Mouse (Mus musculus) embryonic facial prominence, embryonic 13.5 days (tissue): ENCODE measurements at regions not wholly inside any gene's neighbourhood (a gene's known extent, or its start where the extent isn't known, plus 50 kb on each side); places are given as distances from the start of the nearest gene placed in this dataset.

Experiments
- ATAC-seq: fragments of 200-750 bp; cut with Nextera tagmentation; 2 replicates; pipeline ENCODE4 v1.8.0; 2017; ENCODE audit warnings: low read depth; ENCODE audit not compliant: insufficient number of reproducible peaks, insufficient read depth, low FRiP score, low TSS enrichment
- H3K27ac ChIP-seq: fragments of 300-500 bp; sonication (generic); 2 replicates; pipeline ENCODE4 v1.5.1; 2015; ENCODE audit warnings: moderate library complexity, mild to moderate bottlenecking, inconsistent platforms
- H3K27me3 ChIP-seq: fragments of 300-500 bp; sonication (generic); 2 replicates; pipeline ENCODE4 v1.6.1; 2015; ENCODE audit warnings: mild to moderate bottlenecking, inconsistent platforms
- H3K36me3 ChIP-seq: fragments of 300-500 bp; sonication (generic); 2 replicates; pipeline ENCODE4 v1.6.1; 2015; ENCODE audit warnings: mild to moderate bottlenecking, inconsistent platforms
- H3K4me1 ChIP-seq: fragments of 300-500 bp; sonication (generic); 2 replicates; pipeline ENCODE4 v1.6.1; 2015; ENCODE audit warnings: inconsistent platforms
- H3K4me2 ChIP-seq: fragments of 300-500 bp; sonication (generic); 2 replicates; pipeline ENCODE4 v1.6.1; 2015; ENCODE audit warnings: moderate library complexity, mild to moderate bottlenecking, inconsistent platforms
- H3K4me3 ChIP-seq: fragments of 300-500 bp; sonication (generic); 2 replicates; pipeline ENCODE4 v1.5.1; 2015; ENCODE audit warnings: mild to moderate bottlenecking, inconsistent platforms
- H3K9ac ChIP-seq: fragments of 300-500 bp; sonication (generic); 2 replicates; pipeline ENCODE4 v1.6.1; 2015; ENCODE audit warnings: mild to moderate bottlenecking, inconsistent platforms
- H3K9me3 ChIP-seq: fragments of 300-500 bp; sonication (generic); 2 replicates; pipeline ENCODE4 v1.6.1; 2016; ENCODE audit warnings: inconsistent platforms
- WGBS: fragments of 180-500 bp; shearing (Covaris S2); methylation state at CpG from one replicate; pipeline ENCODE4 v1.1.7; 2015; ENCODE audit warnings: mixed read lengths; 5-methylcytosine and 5-hydroxymethylcytosine counted together

DNA sequence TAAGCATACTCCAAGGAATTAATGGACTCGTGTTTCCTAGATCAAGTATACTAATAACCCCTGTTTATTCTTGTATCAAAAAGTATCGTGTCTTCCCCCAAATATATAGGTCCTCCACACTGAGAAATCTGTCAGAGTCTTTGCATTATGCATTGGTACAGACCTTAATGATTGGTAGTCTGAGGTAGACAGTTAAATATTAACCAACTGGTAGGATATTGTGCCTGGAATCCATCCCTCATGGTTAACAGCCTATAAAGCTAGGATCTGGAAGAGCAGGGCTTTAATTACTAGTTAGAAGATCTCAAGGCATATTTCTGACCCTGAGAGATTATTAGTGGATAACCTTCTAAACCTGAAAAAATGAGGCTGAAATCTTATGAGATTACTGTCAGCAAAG, 153.6 kb upstream of the Fam98a start:
- H3K9ac ChIP-seq: no peak overlapping the region
- no peaks in the 10 kb centered on the region for H3K9me3 ChIP-seq
- no peak overlapping the region for H3K27ac ChIP-seq
- no peaks in the 10 kb centered on the region for H3K36me3 ChIP-seq
- no peak overlapping the region for H3K4me3 ChIP-seq
- 82% methylated on average over 2 of the region's 2 CpGs for whole genome bisulfite sequencing
- H3K4me1 ChIP-seq: no peaks in the 10 kb centered on the region
- no peak overlapping the region for H3K4me2 ChIP-seq
- H3K27me3 ChIP-seq: no peaks in the 10 kb centered on the region
- ATAC-seq: no peak

DNA sequence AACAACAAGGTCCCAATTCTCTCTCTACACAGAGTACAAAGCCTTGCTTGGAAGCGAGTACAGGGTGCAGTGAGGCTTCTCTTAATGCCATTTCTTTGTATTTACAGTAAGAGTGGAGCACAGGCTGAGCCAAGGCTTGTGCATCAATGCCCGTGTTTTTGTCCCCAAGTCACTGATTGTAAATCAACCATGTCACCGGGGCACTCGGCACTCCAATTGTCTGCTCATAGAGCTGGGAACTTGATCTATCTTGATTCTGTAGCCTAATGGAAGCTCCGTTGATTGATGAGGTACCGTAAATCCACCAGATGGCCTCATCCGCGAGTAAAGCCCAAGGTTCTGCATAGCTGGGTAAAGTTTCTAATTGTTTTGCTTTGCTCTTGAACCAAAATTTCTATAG, 152.1 kb upstream of the Fam98a start:
- H3K4me2 ChIP-seq: no peak overlapping the region
- H3K4me3 ChIP-seq: no peak overlapping the region
- no peaks in the 10 kb centered on the region for H3K36me3 ChIP-seq
- H3K9me3 ChIP-seq: no peaks in the 10 kb centered on the region
- no peaks in the 10 kb centered on the region for H3K4me1 ChIP-seq
- WGBS: 70% methylated on average over 8 of the region's 8 CpGs
- H3K9ac ChIP-seq: no peak overlapping the region
- no peaks in the 10 kb centered on the region for H3K27me3 ChIP-seq
- ATAC-seq: no peak
- H3K27ac ChIP-seq: no peak overlapping the region

DNA sequence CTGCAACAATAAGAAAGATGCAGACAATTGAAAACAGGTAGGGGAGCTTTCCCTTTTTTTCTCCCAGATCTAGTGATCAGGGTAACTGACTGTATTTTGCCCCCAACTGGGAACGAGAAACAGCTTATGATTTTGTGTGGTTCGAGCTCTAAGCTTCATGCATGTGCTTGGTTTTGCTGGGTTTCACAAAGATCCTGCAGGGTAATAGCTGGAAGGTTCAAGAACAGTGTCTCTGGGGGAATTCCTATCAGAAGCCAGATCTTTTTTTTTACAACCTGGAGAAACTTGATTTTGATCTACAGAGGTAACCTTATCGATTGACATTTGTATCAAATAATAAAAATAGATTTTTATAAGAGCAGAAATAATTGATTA, 145.0 kb upstream of the Fam98a start:
- H3K4me3 ChIP-seq: no peak overlapping the region
- H3K4me2 ChIP-seq: no peak overlapping the region
- no peaks in the 10 kb centered on the region for H3K4me1 ChIP-seq
- H3K9ac ChIP-seq: no peak overlapping the region
- H3K36me3 ChIP-seq: no peaks in the 10 kb centered on the region
- no peaks in the 10 kb centered on the region for H3K27me3 ChIP-seq
- H3K9me3 ChIP-seq: no peaks in the 10 kb centered on the region
- no peak overlapping the region for H3K27ac ChIP-seq
- ATAC-seq: no peak
- WGBS: 69% methylated on average over 3 of the region's 3 CpGs

DNA sequence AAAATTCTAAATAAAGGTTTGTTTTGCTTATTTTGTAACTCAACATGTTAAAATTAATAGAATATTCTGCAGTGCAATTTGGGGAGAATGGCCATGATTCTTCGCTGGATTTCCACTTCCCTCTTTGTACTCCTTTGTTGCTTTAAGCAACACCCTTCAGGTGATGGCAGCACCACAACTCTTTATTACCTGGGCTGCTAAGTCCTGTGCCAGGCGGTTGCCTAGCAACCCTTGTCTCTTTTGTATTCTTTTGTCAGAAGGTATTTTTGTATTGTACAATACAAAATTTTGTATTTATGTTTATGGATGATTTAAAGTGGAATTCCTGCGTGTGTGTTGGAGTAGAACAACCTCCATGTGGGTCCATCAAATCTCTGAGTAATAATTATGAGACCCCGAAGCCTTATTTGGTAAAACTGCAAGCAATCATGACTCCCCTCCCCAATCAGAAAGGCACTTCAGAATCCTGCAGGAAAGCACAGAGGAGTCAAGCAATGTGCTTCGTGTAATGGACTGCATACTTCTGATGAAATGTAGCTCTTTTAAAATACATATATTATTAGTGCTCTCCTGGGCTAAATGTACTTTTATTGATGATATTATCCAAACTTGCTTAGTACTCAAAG, 144.5 kb upstream of the Fam98a start:
- H3K4me1 ChIP-seq: no peaks in the 10 kb centered on the region
- no peaks in the 10 kb centered on the region for H3K27me3 ChIP-seq
- H3K9ac ChIP-seq: no peak overlapping the region
- H3K4me2 ChIP-seq: no peak overlapping the region
- no peaks in the 10 kb centered on the region for H3K9me3 ChIP-seq
- no peaks in the 10 kb centered on the region for H3K36me3 ChIP-seq
- no peak overlapping the region for H3K27ac ChIP-seq
- WGBS: 68% methylated on average over 5 of the region's 5 CpGs
- no peak overlapping the region for H3K4me3 ChIP-seq
- ATAC-seq: no peak

- no peak for ATAC-seq
- Histone ChIP-seq H3K27ac (no peak overlapping the region), H3K4me3 (no peak overlapping the region), H3K4me1 (no peaks in the 10 kb centered on the region), H3K9ac (no peak overlapping the region), H3K9me3 (no peaks in the 10 kb centered on the region; the same call in 1 of the 2 replicates), H3K27me3 (no peaks in the 10 kb centered on the region), H3K4me2 (no peak overlapping the region), H3K36me3 (no peaks in the 10 kb centered on the region)
Observed at GRCm38 (mm10) chr17:75685927-75686326, 134.2 kb upstream of the Fam98a start.

DNA sequence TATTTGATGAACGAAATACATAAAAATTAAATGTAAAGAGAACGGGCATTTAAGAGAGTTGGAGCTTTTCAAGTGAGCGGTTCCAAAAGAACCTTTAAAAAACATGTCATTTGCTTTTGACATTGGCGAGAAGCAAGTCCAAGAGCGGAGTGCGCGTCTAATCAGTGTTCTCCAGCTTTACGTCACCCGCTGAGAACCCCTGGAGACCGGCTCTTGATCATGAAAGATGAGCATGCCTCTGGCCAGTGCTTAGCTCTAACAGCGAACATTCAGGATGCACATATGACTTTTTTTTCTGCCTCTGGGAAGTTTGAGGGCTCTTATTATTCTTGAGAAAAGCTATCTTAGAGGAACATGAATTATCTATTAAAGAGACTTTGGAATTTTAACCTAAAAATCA, 95.2 kb upstream of the Fam98a start:
- 80% methylated on average over 11 of the region's 11 CpGs for WGBS
- H3K27ac ChIP-seq: no peak overlapping the region
- ATAC-seq: no peak
- no peaks in the 10 kb centered on the region for H3K27me3 ChIP-seq
- H3K4me2 ChIP-seq: no peak overlapping the region
- H3K36me3 ChIP-seq: no peaks in the 10 kb centered on the region
- H3K9ac ChIP-seq: no peak overlapping the region
- H3K4me1 ChIP-seq: no peaks in the 10 kb centered on the region
- no peak overlapping the region for H3K4me3 ChIP-seq
- H3K9me3 ChIP-seq: no peaks in the 10 kb centered on the region

GRCm38 (mm10) chr17:75644698-75645097, 93.0 kb upstream of the Fam98a start:
- Histone ChIP-seq H3K4me3 (no peak overlapping the region), H3K27me3 (no peaks in the 10 kb centered on the region), H3K9me3 (no peaks in the 10 kb centered on the region), H3K4me1 (no peaks in the 10 kb centered on the region), H3K9ac (no peak overlapping the region), H3K27ac (no peak overlapping the region), H3K36me3 (no peaks in the 10 kb centered on the region), H3K4me2 (no peak overlapping the region)
- ATAC-seq: no peak
- WGBS: 81% methylated on average over 5 of the region's 5 CpGs

GRCm38 (mm10) chr17:75642311-75642710, 90.6 kb upstream of the Fam98a start:
- Histone ChIP-seq H3K27ac (no peak overlapping the region), H3K27me3 (no peaks in the 10 kb centered on the region), H3K9me3 (no peaks in the 10 kb centered on the region), H3K9ac (no peak overlapping the region), H3K36me3 (no peaks in the 10 kb centered on the region), H3K4me3 (no peak overlapping the region), H3K4me1 (no peaks in the 10 kb centered on the region), H3K4me2 (no peak overlapping the region)
- WGBS: 82% methylated on average over 3 of the region's 3 CpGs
- ATAC-seq: no peak

DNA sequence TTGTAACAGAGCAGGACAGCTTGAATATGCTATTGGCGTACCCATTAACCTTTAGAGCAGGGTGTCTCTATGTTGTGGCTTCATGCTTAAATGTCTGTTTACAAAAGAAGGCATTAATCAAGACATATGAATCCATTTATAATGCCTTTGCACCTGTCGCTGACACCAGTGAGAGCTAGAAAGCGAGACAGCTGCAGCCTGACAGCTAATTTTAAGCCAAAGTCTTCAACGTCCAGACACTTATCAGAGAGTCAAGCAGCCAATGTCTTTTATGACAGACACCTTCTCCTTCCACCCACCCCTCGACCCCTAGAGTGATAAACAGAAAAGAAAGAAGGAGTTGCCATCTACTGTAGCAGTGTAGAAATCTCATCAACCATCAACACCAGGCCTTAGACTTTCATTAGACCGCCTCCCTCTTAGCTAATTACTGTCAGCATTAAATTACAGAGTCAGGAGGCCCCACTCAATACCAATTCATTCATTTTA, 89.3 kb upstream of the Fam98a start:
- Histone ChIP-seq H3K4me2 (no peak overlapping the region), H3K4me1 (no peaks in the 10 kb centered on the region), H3K4me3 (no peak overlapping the region), H3K36me3 (no peaks in the 10 kb centered on the region), H3K27ac (no peak overlapping the region), H3K27me3 (no peaks in the 10 kb centered on the region), H3K9me3 (no peaks in the 10 kb centered on the region), H3K9ac (no peak overlapping the region)
- WGBS: 65% methylated on average over 6 of the region's 6 CpGs
- no peak for ATAC-seq

DNA sequence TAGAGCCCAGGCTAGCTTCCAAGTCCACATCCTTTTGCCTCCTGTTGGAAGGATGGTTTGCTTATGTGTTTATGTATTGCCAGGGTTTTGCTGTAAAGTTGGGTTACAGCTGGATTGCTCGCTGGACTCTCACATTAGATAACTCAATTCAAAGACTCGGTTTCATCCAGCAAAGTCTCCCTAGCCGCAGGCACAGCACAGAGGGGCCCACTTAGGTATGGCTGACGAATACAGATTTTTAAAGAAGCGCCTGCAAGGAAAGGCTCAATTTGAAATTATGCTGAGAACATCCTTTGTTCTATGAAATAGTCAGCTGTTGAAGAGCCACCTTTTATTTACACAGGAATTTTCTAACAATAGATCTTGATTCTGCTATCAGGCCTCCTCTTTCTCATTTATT, 88.8 kb upstream of the Fam98a start:
- no peaks in the 10 kb centered on the region for H3K9me3 ChIP-seq
- no peak overlapping the region for H3K4me3 ChIP-seq
- H3K27me3 ChIP-seq: no peaks in the 10 kb centered on the region
- no peaks in the 10 kb centered on the region for H3K36me3 ChIP-seq
- no peak overlapping the region for H3K27ac ChIP-seq
- no peaks in the 10 kb centered on the region for H3K4me1 ChIP-seq
- no peak overlapping the region for H3K9ac ChIP-seq
- WGBS: 81% methylated on average over 5 of the region's 5 CpGs
- no peak overlapping the region for H3K4me2 ChIP-seq
- no peak for ATAC-seq

DNA sequence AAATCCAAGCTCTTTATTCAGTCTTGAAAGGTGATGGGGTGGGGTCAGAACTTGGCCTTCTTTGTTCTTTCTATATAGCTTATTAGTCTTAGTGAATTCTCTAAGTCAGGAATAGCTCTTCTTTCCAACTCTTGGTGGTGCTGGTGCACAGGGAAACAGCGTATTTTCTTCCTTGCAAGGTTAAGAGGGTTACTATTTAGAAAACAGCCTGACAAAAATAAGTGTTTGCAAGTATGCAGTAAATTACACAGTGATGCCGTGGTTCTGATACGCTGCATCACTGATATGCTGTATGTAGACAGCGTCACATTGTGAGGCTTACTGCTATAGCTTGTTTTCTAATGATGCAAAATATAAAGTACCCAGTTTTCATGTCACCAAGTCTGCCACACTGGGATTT, 78.1 kb upstream of the Fam98a start:
- Histone ChIP-seq H3K27me3 (no peaks in the 10 kb centered on the region), H3K4me3 (no peak overlapping the region), H3K36me3 (no peaks in the 10 kb centered on the region), H3K9ac (no peak overlapping the region), H3K4me1 (no peaks in the 10 kb centered on the region), H3K27ac (no peak overlapping the region), H3K4me2 (no peak overlapping the region), H3K9me3 (no peaks in the 10 kb centered on the region)
- ATAC-seq: no peak
- WGBS: 83% methylated on average over 4 of the region's 4 CpGs

- no peaks in the 10 kb centered on the region for H3K27me3 ChIP-seq
- no peaks in the 10 kb centered on the region for H3K4me1 ChIP-seq
- H3K4me3 ChIP-seq: no peak overlapping the region
- H3K9me3 ChIP-seq: no peaks in the 10 kb centered on the region
- no peak overlapping the region for H3K27ac ChIP-seq
- no peaks in the 10 kb centered on the region for H3K36me3 ChIP-seq
- no peak overlapping the region for H3K4me2 ChIP-seq
- no peak overlapping the region for H3K9ac ChIP-seq
- WGBS: 46% methylated on average over 3 of the region's 3 CpGs
- no peak for ATAC-seq
Observed at GRCm38 (mm10) chr17:75619472-75619871, 67.7 kb upstream of the Fam98a start.

- H3K9me3 ChIP-seq: no peaks in the 10 kb centered on the region
- no peak overlapping the region for H3K27ac ChIP-seq
- H3K4me1 ChIP-seq: no peaks in the 10 kb centered on the region
- H3K36me3 ChIP-seq: no peaks in the 10 kb centered on the region
- H3K4me2 ChIP-seq: no peak overlapping the region
- no peak overlapping the region for H3K4me3 ChIP-seq
- H3K27me3 ChIP-seq: no peaks in the 10 kb centered on the region
- no peak for ATAC-seq
- WGBS: 86% methylated on average over 3 of the region's 3 CpGs
- no peak overlapping the region for H3K9ac ChIP-seq
Observed at GRCm38 (mm10) chr17:75618514-75618913, 66.8 kb upstream of the Fam98a start.
